ENCODE assay signal across 8 mouse cellular contexts in genomic region chr2:52894983-52895621, GRCm38 (mm10). TPM values are rescaled to one million over a fixed set of nuclear protein-coding genes. Genes with fewer than 3 reads are reported as not detected.
DNase-seq lines count a peak whose midpoint lies in the region; ATAC-seq lines count a peak whose summit lies in the region.

No protein-coding gene starts in this region.

- H3K4me1 ChIP-seq in hindbrain, embryonic 15.5 days (replicated peaks), result peaks cover 26% of the 10 kb centered on the region
- H3K4me1 ChIP-seq in hindbrain, embryonic 10.5 days (replicated peaks), result peaks cover 11% of the 10 kb centered on the region; the same call in 1 of the 2 replicates
- peaks cover 19% of the 10 kb centered on the region for H3K4me1 ChIP-seq in stomach, embryonic 16.5 days (ENCODE audit: control insufficient read depth, insufficient read depth, low read length)

- no peaks in the 10 kb centered on the region for H3K36me3 ChIP-seq in hindbrain, embryonic 15.5 days
- no peaks in the 10 kb centered on the region for H3K36me3 ChIP-seq in hindbrain, embryonic 10.5 days
- no peaks in the 10 kb centered on the region for H3K36me3 ChIP-seq in stomach, embryonic 16.5 days (ENCODE audit: control insufficient read depth, insufficient read depth, low read length)

- no peak overlapping the region for H3K4me2 ChIP-seq in hindbrain, embryonic 15.5 days
- no peak overlapping the region for H3K4me2 ChIP-seq in stomach, embryonic 16.5 days (ENCODE audit: low read depth, low read length)

- no peak for DNase-seq in hindbrain, embryonic 10.5 days (ENCODE audit: low spot score)
- DNase-seq in R1 (ENCODE audit: low read depth, low spot score), result peak; percentile 43
- peak; percentile 76 for DNase-seq in heart, adult 8-10 months (ENCODE audit: low spot score)
- DNase-seq in kidney, postnatal 36 days, result peak; percentile 69 to 75
- DNase-seq in layer of hippocampus, adult 9-11 months, result no peak
- DNase-seq in cerebellum, adult 9-10 months, result no peak

- no peak overlapping the region for H3K27ac ChIP-seq in hindbrain, embryonic 15.5 days (replicated peaks)
- no peak overlapping the region for H3K27ac ChIP-seq in hindbrain, embryonic 10.5 days
- H3K27ac ChIP-seq in stomach, embryonic 16.5 days (ENCODE audit: low read length), result no peak overlapping the region

- H3K9ac ChIP-seq in hindbrain, embryonic 15.5 days, result no peak overlapping the region
- H3K9ac ChIP-seq in stomach, embryonic 16.5 days (ENCODE audit: low read length), result no peak overlapping the region

- no peaks in the 10 kb centered on the region for H3K9me3 ChIP-seq in hindbrain, embryonic 15.5 days
- H3K9me3 ChIP-seq in hindbrain, embryonic 10.5 days, result no peaks in the 10 kb centered on the region
- H3K9me3 ChIP-seq in stomach, embryonic 16.5 days (replicated peaks; ENCODE audit: control insufficient read depth, low read length), result no peaks in the 10 kb centered on the region

- H3K4me3 ChIP-seq in hindbrain, embryonic 15.5 days, result no peak overlapping the region
- H3K4me3 ChIP-seq in hindbrain, embryonic 10.5 days, result no peak overlapping the region
- H3K4me3 ChIP-seq in stomach, embryonic 16.5 days (replicated peaks; ENCODE audit: low read length), result no peak overlapping the region

- peak; percentile 52; the same call in 1 of the 2 replicates for ATAC-seq in hindbrain, embryonic 15.5 days (ENCODE audit: low FRiP score, low read depth)
- ATAC-seq in stomach, embryonic 16.5 days (ENCODE audit: insufficient read depth, low FRiP score), result 0 out of 2 replicates have a peak, but pooled peaks have one; percentile 43

- WGBS in hindbrain, embryonic 15.5 days, result 66% methylated on average over 6 of the region's 6 CpGs
- WGBS in hindbrain, embryonic 10.5 days, result 76% methylated on average over 6 of the region's 6 CpGs
- WGBS in stomach, embryonic 16.5 days, result 54% methylated on average over 6 of the region's 6 CpGs

- H3K27me3 ChIP-seq in hindbrain, embryonic 15.5 days, result no peaks in the 10 kb centered on the region
- H3K27me3 ChIP-seq in hindbrain, embryonic 10.5 days (ENCODE audit: insufficient read depth, poor library complexity, severe bottlenecking), result no peaks in the 10 kb centered on the region
- no peaks in the 10 kb centered on the region for H3K27me3 ChIP-seq in stomach, embryonic 16.5 days (ENCODE audit: control insufficient read depth, insufficient read depth, low read length)

RNA-seq across cellular contexts. Expression of gene Fmnl2, which starts 37.4 kb away (rescaled TPM):
- 8.6 and 11.0 TPM in 2 replicates for polyA plus RNA-seq in hindbrain, embryonic 15.5 days (2015; fragmentation: Nextera tagmentation; extraction: Ambion mirVana)
- 5.7 and 6.6 TPM in 2 replicates for polyA plus RNA-seq in hindbrain, embryonic 10.5 days (2016; fragmentation: Nextera tagmentation; extraction: Ambion mirVana)
- total RNA-seq in heart, adult 8-10 months (2022), result 1 to 10 TPM; 4.4 to 5.0 (median 4.8) TPM
- 3.3 TPM in 2 replicates for polyA plus RNA-seq in stomach, embryonic 16.5 days (2015; fragmentation: Nextera tagmentation; extraction: Ambion mirVana)

Comparison
In these comparisons a context has a peak if more than half of its experiments do, and no peak if none do; other contexts are left out.
1. DNase-seq: peak in R1 (single experiment), heart, adult 8-10 months (single experiment) and kidney, postnatal 36 days (2 of 2); none in hindbrain, embryonic 10.5 days (single experiment), layer of hippocampus, adult 9-11 months (single experiment) and cerebellum, adult 9-10 months (single experiment).